Mouse (Mus musculus): ENCODE measurements around the gene Gm44503.

DNA sequence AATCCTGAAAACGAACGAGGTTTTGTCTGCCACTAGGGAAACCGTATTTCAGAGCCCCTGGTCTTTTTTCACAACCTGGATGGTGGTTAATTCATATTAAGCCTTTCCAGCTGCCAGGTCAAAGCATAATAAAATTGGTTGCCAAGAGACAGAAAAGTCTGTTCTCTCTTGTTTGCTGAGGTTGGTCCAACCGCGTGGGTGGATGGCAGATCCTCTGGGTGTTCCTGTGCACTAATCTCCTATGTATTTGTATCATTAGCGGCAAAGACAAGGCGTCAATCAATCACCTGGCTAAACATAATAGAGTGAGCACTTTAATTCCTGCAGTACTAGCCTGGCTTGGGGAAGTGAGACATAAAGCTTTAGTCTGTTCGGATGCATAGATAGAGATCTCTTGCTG, 92.0 kb downstream of the Gm44503 start:
- TF ChIP-seq FLI1 (IDR thresholded peaks at IDR 0.05; ENCODE audit: low read length) (no peak), GATA1 (IDR thresholded peaks at IDR 0.05; ENCODE audit: borderline replicate concordance, low read length) (no peak)

Measured in megakaryocyte, embryonic 14.5 days (primary cell).